Mouse (Mus musculus) ES-E14 (cell line): ENCODE results near the gene Erg.

Experiments
- CHD2 ChIP-seq: IDR thresholded peaks from 2 replicates; pipeline ENCODE4 v1.6.1; 2014; ENCODE audit warnings: mild to moderate bottlenecking, low read depth, low read length, inconsistent platforms
- HCFC1 ChIP-seq: IDR thresholded peaks from 2 replicates; pipeline ENCODE4 v1.6.1; 2012; ENCODE audit warnings: low read length, inconsistent platforms, borderline replicate concordance; ENCODE audit not compliant: insufficient read depth
- ZC3H11A ChIP-seq: IDR thresholded peaks from 2 replicates; pipeline ENCODE4 v1.6.1; 2012; ENCODE audit warnings: low read depth, mild to moderate bottlenecking, inconsistent platforms, low read length, borderline replicate concordance
- ZNF384 ChIP-seq: IDR thresholded peaks from 2 replicates; pipeline ENCODE4 v1.6.1; 2012; ENCODE audit warnings: low read depth, low read length, inconsistent platforms

DNA sequence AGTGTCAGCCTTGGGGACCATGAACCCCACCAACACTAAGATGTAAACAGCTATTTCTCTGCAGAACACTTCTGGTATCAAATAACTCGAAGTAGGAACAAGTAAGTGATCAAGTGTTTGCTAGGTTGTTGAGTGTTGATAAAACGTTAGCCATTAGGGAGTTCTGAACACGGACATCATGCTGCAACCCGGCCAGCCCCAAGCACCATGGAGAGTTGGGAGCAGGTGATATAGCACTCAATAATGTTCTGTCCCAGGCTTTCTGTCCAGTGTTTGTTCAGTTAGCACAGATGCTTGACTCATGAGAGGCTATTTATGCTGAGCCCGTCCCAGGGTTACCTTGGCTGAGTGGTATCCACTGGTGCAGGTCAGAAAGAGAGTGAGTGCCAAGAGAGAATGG lies 254.2 kb downstream of the Erg start:
- TF ChIP-seq ZC3H11A (no peak), CHD2 (no peak), HCFC1 (no peak), ZNF384 (no peak)
